Comparison of ENCODE assay signal across 19 mouse cellular contexts in the genomic region with DNA sequence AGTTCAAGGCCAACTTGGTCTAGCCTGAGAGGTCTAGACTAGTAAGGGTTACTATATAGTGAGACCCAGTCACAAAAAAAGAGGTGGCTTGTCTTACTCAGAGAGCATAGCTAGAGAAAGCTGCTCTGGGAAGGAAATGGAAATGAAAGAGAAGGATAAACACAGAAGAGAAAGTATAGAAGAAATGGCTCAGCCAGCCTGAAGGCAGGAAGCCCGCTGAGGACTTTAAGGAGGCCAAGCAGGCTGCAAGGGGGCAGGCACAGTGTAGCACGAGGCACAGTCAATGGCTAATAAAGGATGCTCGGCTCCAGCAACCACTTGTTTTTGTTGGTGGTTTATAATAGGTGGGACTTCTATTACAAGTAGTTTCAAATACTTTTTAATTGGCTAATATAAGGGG. TPM values are rescaled to one million over a fixed set of nuclear protein-coding genes. Genes with fewer than 3 reads are reported as not detected.
"Had no signal": no experiment of that assay in that cellular context is flagged by ENCODE, and none has a peak within 500 bp of the region (broad histone marks: within the 10 kb centered on the region; RNA-seq: fewer than 3 reads in every experiment).

No protein-coding gene starts in this region.

- H3K4me3 ChIP-seq: lung, embryonic 15.5 days; megakaryocyte, embryonic 14.5 days; midbrain, embryonic 13.5 days; midbrain, embryonic 15.5 days; neural tube, embryonic 12.5 days; stomach, embryonic 15.5 days had no signal

- H3K27ac ChIP-seq: lung, embryonic 15.5 days; macrophage; midbrain, embryonic 13.5 days; midbrain, embryonic 15.5 days; neural tube, embryonic 12.5 days; stomach, embryonic 15.5 days; stomach, postnatal 0 days had no signal

- DNase-seq: liver, postnatal 0 days; lung, adult 2 months; lung, postnatal 14 days; lung, postnatal 36 days; right cerebral cortex, postnatal 14 days; thymus, adult 2 months; thymus, postnatal 25 days; thymus, postnatal 4 days had no signal

RNA-seq across cellular contexts. Expression of gene Gm6525, which starts 32.2 kb away (rescaled TPM):
- total RNA-seq: midbrain, postnatal 0 days; monocyte, adult 5-6 weeks; neutrophil, adult 5-6 weeks had no signal
